Mouse (Mus musculus) layer of hippocampus, adult 11-12 months (tissue): ENCODE results near the gene Man1c1.

Experiments
- DNase-seq: peaks from one replicate; pipeline ENCODE4 v3.0.0; 2022; ENCODE audit warnings: low spot score

Man1c1 gene

GRCm38 (mm10) chr4:134703835-134704546 is at the start of gene Man1c1:
TSS of gene Man1c1 (minus strand) at chr4:134704290.
- DNase-seq: peak; percentile 98

- DNase-seq: no peak
Measured at GRCm38 (mm10) chr4:134753516-134754261, 49.6 kb upstream of the Man1c1 start.

- DNase-seq: no peak
Measured at GRCm38 (mm10) chr4:134752911-134753426, 48.9 kb upstream of the Man1c1 start.

- DNase-seq: no peak
Measured at GRCm38 (mm10) chr4:134751682-134752380, 47.7 kb upstream of the Man1c1 start.

- no peak for DNase-seq
Measured at GRCm38 (mm10) chr4:134750825-134751224, 46.7 kb upstream of the Man1c1 start.

- DNase-seq: no peak
Measured at GRCm38 (mm10) chr4:134750263-134750662, 46.2 kb upstream of the Man1c1 start.

GRCm38 (mm10) chr4:134749301-134750030 is 45.4 kb upstream of the Man1c1 start:
- no peak for DNase-seq

GRCm38 (mm10) chr4:134745900-134746661 is 42.0 kb upstream of the Man1c1 start:
- peak; percentile 76 for DNase-seq

- DNase-seq: no peak
Measured at GRCm38 (mm10) chr4:134743881-134744633, 40.0 kb upstream of the Man1c1 start.

GRCm38 (mm10) chr4:134741949-134742348 is 37.9 kb upstream of the Man1c1 start:
- DNase-seq: no peak

GRCm38 (mm10) chr4:134740186-134740585 is 36.1 kb upstream of the Man1c1 start:
- no peak for DNase-seq

- DNase-seq: no peak
Measured at GRCm38 (mm10) chr4:134739530-134739929, 35.4 kb upstream of the Man1c1 start.

GRCm38 (mm10) chr4:134737365-134737910 is 33.3 kb upstream of the Man1c1 start:
- DNase-seq: no peak

- DNase-seq: no peak
Measured at GRCm38 (mm10) chr4:134736147-134736546, 32.1 kb upstream of the Man1c1 start.

- DNase-seq: no peak
Measured at GRCm38 (mm10) chr4:134734629-134735081, 30.6 kb upstream of the Man1c1 start.

GRCm38 (mm10) chr4:134734038-134734628 is 30.0 kb upstream of the Man1c1 start:
- DNase-seq: no peak

- no peak for DNase-seq
Measured at GRCm38 (mm10) chr4:134733371-134733770, 29.3 kb upstream of the Man1c1 start.

GRCm38 (mm10) chr4:134730106-134730505 is 26.0 kb upstream of the Man1c1 start:
- DNase-seq: no peak

- no peak for DNase-seq
Measured at GRCm38 (mm10) chr4:134725735-134726345, 21.8 kb upstream of the Man1c1 start.
